Mouse (Mus musculus): Measurements from ENCODE around the gene Setd3. TPM values are rescaled to one million over a fixed set of nuclear protein-coding genes. Genes with fewer than 3 reads are reported as not detected.

The Setd3 gene
- polyA plus RNA-seq, 1 experiment from 2014 or later = 54.5 TPM

DNA sequence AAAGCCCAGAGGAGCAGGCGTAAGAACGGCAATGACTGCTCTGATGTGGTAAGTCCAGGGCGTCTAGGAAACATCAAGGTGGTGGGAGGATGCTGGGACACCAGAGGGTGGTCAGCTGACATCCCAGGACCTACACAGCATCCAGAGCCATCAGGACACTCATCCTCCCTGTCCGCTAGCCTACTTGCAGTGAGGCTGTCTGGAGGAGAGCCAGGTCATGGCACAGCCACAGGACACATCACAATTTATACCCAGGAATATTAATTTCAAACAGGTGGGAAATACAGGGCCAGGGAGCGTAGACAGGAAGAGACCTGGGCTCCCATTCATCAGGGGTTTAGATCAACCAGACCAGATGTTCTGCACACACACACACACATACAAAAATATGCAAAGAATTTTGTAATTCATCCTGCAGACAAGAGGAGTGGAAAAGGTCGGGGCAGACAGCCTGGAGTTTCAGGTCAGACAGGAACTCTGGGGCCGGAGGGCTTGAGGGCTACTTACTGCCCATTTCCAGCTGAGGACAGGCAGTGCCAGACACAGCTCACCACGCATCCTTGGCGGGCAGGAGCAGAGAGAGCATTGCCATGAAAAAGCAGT lies 114.6 kb downstream of the Setd3 start:
- H3K4me1 ChIP-seq (replicated peaks; ENCODE audit: control insufficient read depth, insufficient read depth) = no peaks in the 10 kb centered on the region
- no peak overlapping the region for H3K4me3 ChIP-seq (ENCODE audit: low read depth, low read length)
- no peak overlapping the region for H3K4me2 ChIP-seq (replicated peaks; ENCODE audit: low read depth)
- no peaks in the 10 kb centered on the region for H3K9me3 ChIP-seq (ENCODE audit: control insufficient read depth, low read length)
- no peak overlapping the region for H3K9ac ChIP-seq (ENCODE audit: low read length)
- WGBS = 41% methylated on average over 9 of the region's 9 CpGs
- no peak overlapping the region for H3K27ac ChIP-seq (replicated peaks)
- TF ChIP-seq CTCF (IDR thresholded peaks at IDR 0.05; ENCODE audit: low read depth) (no peak), EP300 (optimal IDR thresholded peaks at IDR 0.05) (no peak)
- no peak for DNase-seq (ENCODE audit: low spot score)
- no peaks in the 10 kb centered on the region for H3K27me3 ChIP-seq (ENCODE audit: control insufficient read depth, insufficient read depth, low read length)
- H3K36me3 ChIP-seq (ENCODE audit: control insufficient read depth, insufficient read depth, low read length) = no peaks in the 10 kb centered on the region
- no peak; the same call in 1 of the 2 replicates for ATAC-seq (ENCODE audit: low FRiP score, low TSS enrichment)

DNA sequence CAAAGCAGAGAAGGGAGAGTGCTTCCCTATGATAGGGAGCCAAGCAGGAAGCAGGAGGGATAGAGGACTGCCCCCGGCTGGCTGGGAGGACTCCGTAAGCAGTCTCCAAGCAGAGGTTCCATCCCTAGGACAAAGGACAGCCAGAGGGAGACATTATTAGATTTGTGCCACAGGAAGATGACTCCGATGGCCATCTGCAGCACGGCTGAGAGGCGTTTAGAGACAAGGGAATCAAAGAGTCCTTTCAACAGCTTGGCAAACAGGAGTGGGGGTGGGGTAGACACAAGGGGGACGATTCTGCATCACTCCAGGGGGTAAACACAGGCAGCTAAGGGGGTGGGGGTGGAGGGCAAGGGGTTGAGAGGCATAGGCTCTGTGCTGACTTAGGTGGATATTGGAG lies 115.1 kb downstream of the Setd3 start:
- no peak overlapping the region for H3K27ac ChIP-seq (replicated peaks)
- H3K9ac ChIP-seq (ENCODE audit: low read length) = no peak overlapping the region
- ATAC-seq (ENCODE audit: low FRiP score, low TSS enrichment) = no peak; the same call in 1 of the 2 replicates
- DNase-seq (ENCODE audit: low spot score) = no peak
- no peaks in the 10 kb centered on the region for H3K36me3 ChIP-seq (ENCODE audit: control insufficient read depth, insufficient read depth, low read length)
- H3K9me3 ChIP-seq (ENCODE audit: control insufficient read depth, low read length) = no peaks in the 10 kb centered on the region
- H3K4me2 ChIP-seq (replicated peaks; ENCODE audit: low read depth) = no peak overlapping the region
- no peak for TF ChIP-seq EP300 (optimal IDR thresholded peaks at IDR 0.05)
- TF ChIP-seq CTCF (IDR thresholded peaks at IDR 0.05; ENCODE audit: low read depth) = no peak
- no peaks in the 10 kb centered on the region for H3K27me3 ChIP-seq (ENCODE audit: control insufficient read depth, insufficient read depth, low read length)
- no peak overlapping the region for H3K4me3 ChIP-seq (ENCODE audit: low read depth, low read length)
- no peaks in the 10 kb centered on the region for H3K4me1 ChIP-seq (replicated peaks; ENCODE audit: control insufficient read depth, insufficient read depth)
- 37% methylated on average over 6 of the region's 6 CpGs for WGBS

DNA sequence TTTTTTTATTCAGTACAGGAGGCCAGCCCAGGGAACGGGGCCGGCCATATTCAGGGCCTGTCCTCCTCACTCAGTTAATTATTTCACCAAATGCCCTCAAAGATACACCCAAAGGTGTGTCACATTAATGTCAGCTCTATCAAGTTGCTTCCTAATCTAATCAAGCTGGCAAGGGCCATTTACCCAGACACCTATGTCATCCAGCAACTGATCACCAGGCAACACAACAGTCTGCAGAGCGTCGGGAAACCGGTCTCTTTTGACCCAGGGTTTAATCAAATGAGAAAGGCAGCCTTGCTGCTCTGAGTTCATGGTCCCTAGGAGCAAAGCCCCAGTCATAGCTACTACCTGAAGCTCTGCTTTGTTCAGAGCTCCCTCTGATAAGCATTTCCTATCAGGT lies 117.0 kb downstream of the Setd3 start:
- Histone ChIP-seq H3K4me2 (replicated peaks; ENCODE audit: low read depth) (no peak overlapping the region), H3K27me3 (ENCODE audit: control insufficient read depth, insufficient read depth, low read length) (no peaks in the 10 kb centered on the region), H3K9me3 (ENCODE audit: control insufficient read depth, low read length) (no peaks in the 10 kb centered on the region), H3K9ac (ENCODE audit: low read length) (no peak overlapping the region), H3K4me3 (ENCODE audit: low read depth, low read length) (no peak overlapping the region), H3K27ac (replicated peaks) (no peak overlapping the region), H3K36me3 (ENCODE audit: control insufficient read depth, insufficient read depth, low read length) (no peaks in the 10 kb centered on the region), H3K4me1 (replicated peaks; ENCODE audit: control insufficient read depth, insufficient read depth) (no peaks in the 10 kb centered on the region)
- no peak for DNase-seq (ENCODE audit: low spot score)
- TF ChIP-seq EP300 (optimal IDR thresholded peaks at IDR 0.05) = no peak
- no peak for TF ChIP-seq CTCF (IDR thresholded peaks at IDR 0.05; ENCODE audit: low read depth)
- no peak for ATAC-seq (ENCODE audit: low FRiP score, low TSS enrichment)
- 53% methylated on average over 5 of the region's 5 CpGs for WGBS

- 78% methylated on average over 7 of the region's 7 CpGs for WGBS
- Histone ChIP-seq H3K27ac (replicated peaks) (no peak overlapping the region), H3K27me3 (ENCODE audit: control insufficient read depth, insufficient read depth, low read length) (no peaks in the 10 kb centered on the region), H3K4me2 (replicated peaks; ENCODE audit: low read depth) (no peak overlapping the region), H3K4me3 (ENCODE audit: low read depth, low read length) (no peak overlapping the region), H3K9me3 (ENCODE audit: control insufficient read depth, low read length) (no peaks in the 10 kb centered on the region), H3K4me1 (replicated peaks; ENCODE audit: control insufficient read depth, insufficient read depth) (no peaks in the 10 kb centered on the region), H3K9ac (ENCODE audit: low read length) (no peak overlapping the region), H3K36me3 (ENCODE audit: control insufficient read depth, insufficient read depth, low read length) (no peaks in the 10 kb centered on the region)
- TF ChIP-seq CTCF (IDR thresholded peaks at IDR 0.05; ENCODE audit: low read depth) (no peak), EP300 (optimal IDR thresholded peaks at IDR 0.05) (no peak)
- no peak for ATAC-seq (ENCODE audit: low FRiP score, low TSS enrichment)
- DNase-seq (ENCODE audit: low spot score) = no peak
Observed at GRCm38 (mm10) chr12:108061661-108062060, 117.5 kb downstream of the Setd3 start.

Other genes starting within 250 kb of the Setd3 start
- 4.6 TPM in 2 replicates for gene Bcl11b, start 175.7 kb downstream of the Setd3 start, polyA plus RNA-seq (2015; fragmentation: Nextera tagmentation; extraction: Ambion mirVana)
- gene Ccnk, start 265 bp upstream of the Setd3 start, polyA plus RNA-seq (2015; fragmentation: Nextera tagmentation; extraction: Ambion mirVana) = 1.6 TPM in 2 replicates
- 6.7 and 7.0 TPM in 2 replicates for gene Ccdc85c, start 96.1 kb upstream of the Setd3 start, polyA plus RNA-seq (2015; fragmentation: Nextera tagmentation; extraction: Ambion mirVana)
- gene Hhipl1, start 127.0 kb upstream of the Setd3 start, polyA plus RNA-seq (2015; fragmentation: Nextera tagmentation; extraction: Ambion mirVana) = 0.23 and 0.24 TPM in 2 replicates
- gene Cyp46a1, start 155.1 kb upstream of the Setd3 start, polyA plus RNA-seq (2015; fragmentation: Nextera tagmentation; extraction: Ambion mirVana) = 1.3 and 2.1 TPM in 2 replicates
- 53.8 and 54.6 TPM in 2 replicates for gene Eml1, start 191.6 kb upstream of the Setd3 start, polyA plus RNA-seq (2015; fragmentation: Nextera tagmentation; extraction: Ambion mirVana)

Measured in stomach, postnatal 0 days (tissue).